Mouse (Mus musculus) hindbrain, embryonic 11.5 days (tissue): ENCODE data around the gene Mysm1. TPM values are rescaled to one million over a fixed set of nuclear protein-coding genes. Genes with fewer than 3 reads are reported as not detected.

Experiments
- ATAC-seq: fragments of 200-750 bp; cut with Nextera tagmentation; 2 replicates; pipeline ENCODE4 v1.8.0; 2017; ENCODE audit warnings: mild to moderate bottlenecking, moderate TSS enrichment, moderate library complexity; ENCODE audit not compliant: low FRiP score
- DNase-seq: peaks from one replicate; pipeline ENCODE4 v3.0.0-alpha.2; 2015; ENCODE audit warnings: low spot score
- H3K27ac ChIP-seq: fragments of 300-500 bp; sonication (generic); 2 replicates; pipeline ENCODE4 v1.5.1; 2014; ENCODE audit warnings: mild to moderate bottlenecking, low read depth, low read length
- H3K27me3 ChIP-seq: fragments of 300-500 bp; sonication (generic); 2 replicates; pipeline ENCODE4 v1.6.1; 2014; ENCODE audit warnings: mild to moderate bottlenecking, low read length, moderate library complexity, mixed read lengths; ENCODE audit not compliant: control insufficient read depth, insufficient read depth
- H3K36me3 ChIP-seq: fragments of 300-500 bp; sonication (generic); 2 replicates; pipeline ENCODE4 v1.6.1; 2014; ENCODE audit warnings: mild to moderate bottlenecking, low read length, moderate library complexity, mixed read lengths; ENCODE audit not compliant: control insufficient read depth, insufficient read depth
- H3K4me1 ChIP-seq: fragments of 300-500 bp; sonication (generic); replicated peaks from 2 replicates; pipeline ENCODE4 v1.6.1; 2014; ENCODE audit warnings: low read length, mixed read lengths; ENCODE audit not compliant: control insufficient read depth, insufficient read depth
- H3K4me2 ChIP-seq: fragments of 300-500 bp; sonication (generic); replicated peaks from 2 replicates; pipeline ENCODE4 v1.6.1; 2014; ENCODE audit warnings: mild to moderate bottlenecking, low read depth, low read length
- H3K4me3 ChIP-seq: fragments of 300-500 bp; sonication (generic); 2 replicates; pipeline ENCODE4 v1.5.1; 2014; ENCODE audit warnings: low read depth, low read length
- H3K9ac ChIP-seq: fragments of 300-500 bp; sonication (generic); 2 replicates; pipeline ENCODE4 v1.6.1; 2014; ENCODE audit warnings: low read depth, low read length
- H3K9me3 ChIP-seq: fragments of 300-500 bp; sonication (generic); 2 replicates; pipeline ENCODE4 v1.6.1; 2016; ENCODE audit warnings: low read length; ENCODE audit not compliant: control insufficient read depth
- WGBS: fragments of 180-500 bp; shearing (Covaris S2); extraction: QIAGEN DNeasy Blood & Tissue Kit; methylation state at CpG from one replicate; pipeline ENCODE4 v1.1.7; 2014; 5-methylcytosine and 5-hydroxymethylcytosine counted together
- polyA plus RNA-seq: library from polyadenylated mRNA; unstranded; fragments of >200 nt; fragmentation: Nextera tagmentation; extraction: Ambion mirVana; gene quantifications from 2 replicates; pipeline ENCODE4 v1.2.1, GENCODE M21; 2014

Gene Mysm1
- polyA plus RNA-seq, 1 experiment from 2014 or later, result 42.0 TPM

DNA sequence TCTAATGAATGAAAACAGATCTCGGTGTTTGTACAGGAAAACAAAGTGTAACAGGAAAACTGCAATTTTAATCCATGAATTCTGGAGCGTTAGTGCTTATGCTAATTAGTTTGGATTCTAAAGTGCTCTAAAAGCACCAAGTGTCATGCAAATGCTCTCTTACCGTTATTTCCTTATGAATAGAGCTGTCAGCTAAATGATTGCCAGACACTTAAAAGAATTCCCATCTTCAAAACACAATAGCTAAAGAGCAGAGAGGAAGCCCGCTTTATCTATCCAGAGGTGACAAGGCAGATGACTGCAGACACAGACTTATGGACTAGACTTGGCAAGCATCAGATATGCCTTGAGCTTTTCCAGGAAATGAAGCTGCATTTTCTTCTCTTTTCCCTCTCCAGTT lies 8.8 kb upstream of the Mysm1 start:
- no peak overlapping the region for H3K9ac ChIP-seq
- no peaks in the 10 kb centered on the region for H3K9me3 ChIP-seq
- H3K4me2 ChIP-seq, result no peak overlapping the region
- no peaks in the 10 kb centered on the region for H3K27me3 ChIP-seq
- no peak for DNase-seq
- H3K36me3 ChIP-seq, result no peaks in the 10 kb centered on the region
- no peaks in the 10 kb centered on the region for H3K4me1 ChIP-seq
- 29% methylated on average over 4 of the region's 4 CpGs for WGBS
- ATAC-seq, result no peak
- no peak overlapping the region for H3K27ac ChIP-seq
- no peak overlapping the region for H3K4me3 ChIP-seq

- Histone ChIP-seq H3K36me3 (no peaks in the 10 kb centered on the region), H3K9me3 (no peaks in the 10 kb centered on the region), H3K27me3 (no peaks in the 10 kb centered on the region), H3K27ac (peak overlapping the region; percentile 74), H3K4me3 (peak overlapping the region; percentile 85), H3K9ac (peak overlapping the region; percentile 88), H3K4me2 (peak overlapping the region; percentile 66), H3K4me1 (no peaks in the 10 kb centered on the region)
- WGBS, result 50% methylated on average over 4 of the region's 4 CpGs
- ATAC-seq, result peak; percentile 21
- no peak for DNase-seq
These were observed 608 bp upstream of the Mysm1 start for GRCm38 (mm10) chr4:94979500-94979915.

GRCm38 (mm10) chr4:94973321-94973720 lies 5.6 kb downstream of the Mysm1 start:
- Histone ChIP-seq H3K27ac (no peak overlapping the region), H3K9ac (no peak overlapping the region), H3K9me3 (no peaks in the 10 kb centered on the region), H3K4me1 (no peaks in the 10 kb centered on the region), H3K4me2 (no peak overlapping the region), H3K36me3 (peaks cover 4% of the 10 kb centered on the region; the same call in 1 of the 2 replicates), H3K4me3 (no peak overlapping the region), H3K27me3 (no peaks in the 10 kb centered on the region)
- no peak for ATAC-seq
- DNase-seq, result no peak
- 91% methylated on average over 2 of the region's 2 CpGs for WGBS

DNA sequence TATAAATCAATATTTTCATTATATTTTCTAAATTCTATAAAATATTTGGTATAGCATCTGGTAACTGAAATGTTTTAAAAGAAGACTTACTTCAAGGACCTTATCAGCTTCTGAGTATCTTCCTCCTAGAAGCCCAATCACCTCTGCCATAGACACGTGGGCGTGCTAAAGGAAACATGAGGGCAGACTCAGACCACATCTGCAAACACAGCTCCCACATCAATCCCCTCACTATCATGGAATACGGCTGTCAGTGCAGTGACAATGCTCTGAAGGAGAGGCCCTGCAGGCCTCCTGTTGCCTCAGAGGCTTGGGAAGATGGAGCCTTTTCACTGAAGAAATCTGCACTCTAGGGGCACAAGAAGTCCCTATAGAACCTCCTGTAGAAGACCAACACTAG lies 26.1 kb downstream of the Mysm1 start:
- Histone ChIP-seq H3K4me2 (no peak overlapping the region), H3K27me3 (no peaks in the 10 kb centered on the region), H3K9me3 (no peaks in the 10 kb centered on the region), H3K36me3 (no peaks in the 10 kb centered on the region; the same call in 1 of the 2 replicates), H3K4me3 (no peak overlapping the region), H3K9ac (no peak overlapping the region), H3K4me1 (no peaks in the 10 kb centered on the region), H3K27ac (no peak overlapping the region)
- no peak for ATAC-seq
- WGBS, result 91% methylated on average over 3 of the region's 3 CpGs
- no peak for DNase-seq

GRCm38 (mm10) chr4:94941221-94941855 lies 37.6 kb downstream of the Mysm1 start:
- H3K36me3 ChIP-seq, result peaks cover 3% of the 10 kb centered on the region; the same call in 1 of the 2 replicates
- no peak overlapping the region for H3K4me3 ChIP-seq
- no peaks in the 10 kb centered on the region for H3K9me3 ChIP-seq
- no peak for DNase-seq
- 83% methylated on average over 11 of the region's 11 CpGs for WGBS
- H3K4me2 ChIP-seq, result no peak overlapping the region
- no peaks in the 10 kb centered on the region for H3K27me3 ChIP-seq
- H3K9ac ChIP-seq, result no peak overlapping the region
- peak; percentile 27; the same call in 1 of the 2 replicates for ATAC-seq
- no peaks in the 10 kb centered on the region for H3K4me1 ChIP-seq
- no peak overlapping the region for H3K27ac ChIP-seq

DNA sequence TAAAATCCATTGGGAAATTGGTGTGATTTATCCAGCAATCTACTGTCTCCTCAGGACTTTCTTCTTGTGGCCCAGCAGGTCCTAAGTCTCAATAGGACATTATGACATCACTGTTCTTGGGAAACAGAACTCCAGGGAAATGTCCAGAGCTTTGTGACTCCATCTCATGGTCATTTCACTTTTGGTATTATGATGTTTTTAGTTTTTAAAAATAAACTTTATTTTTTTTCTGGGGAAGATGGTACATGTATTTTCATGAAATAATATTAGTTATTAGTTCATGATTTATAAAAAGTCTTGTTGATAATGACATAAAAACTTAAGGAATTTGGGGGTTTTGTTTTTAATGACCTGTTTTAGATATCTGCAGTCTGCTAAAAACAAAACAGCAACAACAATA lies 50.2 kb downstream of the Mysm1 start, which contains the start of gene Eqtn:
Gene Eqtn, minus strand, starts transcription at position 101 of the 400 bp plus-strand sequence.
- no peak within 1 kb of the TSS for H3K27ac ChIP-seq
- H3K27me3 ChIP-seq, result no peaks in the 10 kb centered on the region
- no peak for DNase-seq
- no peak for ATAC-seq
- H3K9me3 ChIP-seq, result no peaks in the 10 kb centered on the region
- H3K36me3 ChIP-seq, result no peaks in the 10 kb centered on the region
- H3K4me3 ChIP-seq, result no peak within 1 kb of the TSS
- H3K4me1 ChIP-seq, result no peaks in the 10 kb centered on the region
- no peak within 1 kb of the TSS for H3K4me2 ChIP-seq
- no peak within 1 kb of the TSS for H3K9ac ChIP-seq

- no peaks in the 10 kb centered on the region for H3K4me1 ChIP-seq
- ATAC-seq, result no peak
- WGBS, result 80% methylated on average over 3 of the region's 3 CpGs
- no peak overlapping the region for H3K27ac ChIP-seq
- H3K4me3 ChIP-seq, result no peak overlapping the region
- DNase-seq, result no peak
- H3K27me3 ChIP-seq, result no peaks in the 10 kb centered on the region
- no peaks in the 10 kb centered on the region for H3K9me3 ChIP-seq
- no peaks in the 10 kb centered on the region for H3K36me3 ChIP-seq
- no peak overlapping the region for H3K9ac ChIP-seq
- H3K4me2 ChIP-seq, result no peak overlapping the region
These were observed 77.1 kb downstream of the Mysm1 start for GRCm38 (mm10) chr4:94901780-94902179.

GRCm38 (mm10) chr4:94900744-94901143 lies 78.2 kb downstream of the Mysm1 start:
- ATAC-seq (no peak), DNase-seq (peak; percentile 47)
- Histone ChIP-seq H3K9me3 (no peaks in the 10 kb centered on the region), H3K27ac (no peak overlapping the region), H3K4me1 (no peaks in the 10 kb centered on the region), H3K9ac (no peak overlapping the region), H3K36me3 (no peaks in the 10 kb centered on the region), H3K4me3 (no peak overlapping the region), H3K4me2 (no peak overlapping the region), H3K27me3 (no peaks in the 10 kb centered on the region)
- 39% methylated on average over 2 of the region's 2 CpGs for WGBS
